Mouse (Mus musculus) lung, embryonic 16.5 days (tissue): ENCODE results near the gene Fundc1. TPM values are rescaled to one million over a fixed set of nuclear protein-coding genes. Genes with fewer than 3 reads are reported as not detected.
"Not testable (repeated sequence)": the region's sequence is repeated elsewhere in the genome, so short reads cannot be mapped to it uniquely, and the experiment has no call there.

ENCODE experiments used
- ATAC-seq: fragments of 200-750 bp; cut with Nextera tagmentation; 2 replicates; pipeline ENCODE4 v1.8.0; 2017; ENCODE audit warnings: low read depth, mild to moderate bottlenecking, moderate library complexity
- H3K27ac ChIP-seq: fragments of 300-500 bp; sonication (generic); 2 replicates; pipeline ENCODE4 v1.5.1; 2014; ENCODE audit warnings: mild to moderate bottlenecking, control low read depth, low read length
- H3K27me3 ChIP-seq: fragments of 300-500 bp; sonication (generic); 2 replicates; pipeline ENCODE4 v1.6.1; 2014; ENCODE audit warnings: low read depth, low read length, mixed read lengths; ENCODE audit not compliant: control insufficient read depth, insufficient read depth
- H3K36me3 ChIP-seq: fragments of 300-500 bp; sonication (generic); 2 replicates; pipeline ENCODE4 v1.6.1; 2014; ENCODE audit warnings: low read length; ENCODE audit not compliant: control insufficient read depth, insufficient read depth
- H3K4me1 ChIP-seq: fragments of 300-500 bp; sonication (generic); replicated peaks from 2 replicates; pipeline ENCODE4 v1.6.1; 2014; ENCODE audit warnings: low read length, mixed read lengths; ENCODE audit not compliant: control insufficient read depth, insufficient read depth
- H3K4me2 ChIP-seq: fragments of 300-500 bp; sonication (generic); 2 replicates; pipeline ENCODE4 v1.6.1; 2014; ENCODE audit warnings: low read depth, low read length, control low read depth
- H3K4me3 ChIP-seq: fragments of 300-500 bp; sonication (generic); 2 replicates; pipeline ENCODE4 v1.5.1; 2014; ENCODE audit warnings: mild to moderate bottlenecking, low read length, control low read depth
- H3K9ac ChIP-seq: fragments of 300-500 bp; sonication (generic); 2 replicates; pipeline ENCODE4 v1.6.1; 2014; ENCODE audit warnings: low read length, control low read depth
- H3K9me3 ChIP-seq: fragments of 300-500 bp; sonication (generic); 2 replicates; pipeline ENCODE4 v1.6.1; 2016; ENCODE audit warnings: low read length; ENCODE audit not compliant: control insufficient read depth
- WGBS: fragments of 180-500 bp; shearing (Covaris S2); extraction: QIAGEN DNeasy Blood & Tissue Kit; methylation state at CpG from one replicate; pipeline ENCODE4 v1.1.7; 2014; 5-methylcytosine and 5-hydroxymethylcytosine counted together
- polyA plus RNA-seq: library from polyadenylated mRNA; unstranded; fragments of >200 nt; fragmentation: Nextera tagmentation; extraction: Ambion mirVana; gene quantifications from 2 replicates; pipeline ENCODE4 v1.2.1, GENCODE M21; 2015

The Fundc1 gene
- polyA plus RNA-seq, 1 experiment from 2014 or later = 74.8 TPM

DNA sequence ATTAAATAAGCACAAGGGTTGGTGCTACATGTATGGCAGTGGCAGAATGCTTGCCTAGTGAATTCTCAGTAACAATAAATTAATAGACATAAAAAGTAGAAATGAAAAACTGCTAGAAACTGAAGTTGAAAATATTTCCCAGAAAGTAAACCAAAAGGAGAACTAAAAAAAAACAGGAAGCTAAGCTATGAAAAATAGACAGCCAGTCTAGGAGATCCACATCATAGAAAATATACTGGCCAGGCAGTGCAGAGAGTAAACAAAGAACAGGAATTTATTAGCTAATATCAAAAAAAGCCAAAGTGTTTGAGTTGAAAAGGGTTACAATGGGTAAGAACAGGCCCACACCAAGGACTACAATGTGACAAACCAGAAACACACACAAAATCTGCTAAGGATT is 7.4 kb downstream of the Fundc1 start:
- no peaks in the 10 kb centered on the region for H3K4me1 ChIP-seq
- no peak for ATAC-seq
- H3K27ac ChIP-seq = no peak overlapping the region
- no peak overlapping the region for H3K9ac ChIP-seq
- no peak overlapping the region for H3K4me2 ChIP-seq
- H3K27me3 ChIP-seq = no peaks in the 10 kb centered on the region
- no peaks in the 10 kb centered on the region; the same call in 1 of the 2 replicates for H3K36me3 ChIP-seq
- H3K4me3 ChIP-seq = no peak overlapping the region
- H3K9me3 ChIP-seq = no peaks in the 10 kb centered on the region

DNA sequence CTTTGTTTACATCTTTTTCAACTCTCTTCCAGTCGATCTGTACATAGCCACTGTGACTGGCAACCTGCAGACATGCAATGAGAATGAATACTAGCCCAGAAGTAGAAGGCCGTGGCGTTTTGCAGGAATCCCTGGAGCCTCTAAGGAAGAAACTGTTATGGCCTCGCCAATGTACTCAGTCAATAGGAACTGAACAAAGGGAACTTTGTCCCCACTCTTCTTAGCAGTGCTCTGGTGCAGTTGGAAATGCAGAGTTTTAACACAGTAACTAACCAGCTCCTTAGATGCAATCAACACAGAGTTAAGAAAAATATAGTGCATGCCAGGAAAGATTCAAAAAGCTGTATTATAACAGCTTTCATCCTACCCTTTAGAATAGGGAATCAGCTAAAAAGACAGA is 13.4 kb downstream of the Fundc1 start:
- ATAC-seq = no peak
- H3K9ac ChIP-seq = no peak overlapping the region
- H3K4me1 ChIP-seq = no peaks in the 10 kb centered on the region
- 44% methylated on average over 4 of the region's 4 CpGs for WGBS
- H3K27me3 ChIP-seq = no peaks in the 10 kb centered on the region
- H3K4me2 ChIP-seq = no peak overlapping the region
- H3K4me3 ChIP-seq = no peak overlapping the region
- no peaks in the 10 kb centered on the region for H3K9me3 ChIP-seq
- H3K27ac ChIP-seq = no peak overlapping the region
- no peaks in the 10 kb centered on the region for H3K36me3 ChIP-seq

DNA sequence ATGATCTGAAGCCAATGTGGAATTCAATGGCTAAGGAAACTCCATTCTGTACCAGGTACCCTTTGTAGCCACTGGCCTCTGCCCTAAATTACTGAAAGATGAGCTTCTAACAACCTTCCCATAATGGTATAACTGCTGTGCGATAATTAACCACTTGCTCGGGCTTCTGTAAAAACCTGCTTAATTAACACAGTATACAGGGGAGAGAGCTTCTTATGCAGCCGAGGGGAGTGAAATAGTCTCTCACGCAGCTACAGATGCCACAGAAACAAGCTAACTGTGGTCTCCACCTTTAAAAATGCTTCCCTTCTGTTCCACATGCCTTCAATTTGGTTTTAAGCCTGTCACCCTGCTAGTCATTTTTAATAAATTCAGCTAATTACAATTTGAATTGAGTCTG is 17.6 kb downstream of the Fundc1 start:
- Histone ChIP-seq H3K27ac (no peak overlapping the region), H3K27me3 (no peaks in the 10 kb centered on the region), H3K4me2 (no peak overlapping the region), H3K9ac (no peak overlapping the region), H3K9me3 (no peaks in the 10 kb centered on the region), H3K4me3 (no peak overlapping the region), H3K36me3 (no peaks in the 10 kb centered on the region), H3K4me1 (no peaks in the 10 kb centered on the region)
- ATAC-seq = no peak
- WGBS = 88% methylated on average over 4 of the region's 4 CpGs

DNA sequence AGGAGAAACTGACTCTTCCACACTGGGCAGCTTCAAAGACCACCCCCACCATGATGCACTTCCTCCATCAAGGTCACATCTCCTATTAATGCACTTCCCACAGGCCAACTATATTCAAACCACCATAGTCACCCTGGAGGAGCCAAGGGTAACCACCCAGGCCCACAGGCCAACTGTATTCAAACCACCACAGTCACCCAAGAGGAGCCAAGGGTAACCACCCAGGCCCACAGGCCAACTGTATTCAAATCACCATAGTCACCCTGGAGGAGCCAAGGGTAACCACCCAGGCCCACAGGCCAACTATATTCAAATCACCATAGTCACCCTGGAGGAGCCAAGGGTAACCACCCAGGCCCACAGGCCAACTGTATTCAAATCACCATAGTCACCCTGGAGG is 20.5 kb downstream of the Fundc1 start:
- H3K36me3 ChIP-seq, ATAC-seq, H3K9ac ChIP-seq, H3K4me2 ChIP-seq, H3K4me3 ChIP-seq, H3K27ac ChIP-seq, H3K27me3 ChIP-seq, H3K4me1 ChIP-seq, H3K9me3 ChIP-seq: not testable (repeated sequence)

DNA sequence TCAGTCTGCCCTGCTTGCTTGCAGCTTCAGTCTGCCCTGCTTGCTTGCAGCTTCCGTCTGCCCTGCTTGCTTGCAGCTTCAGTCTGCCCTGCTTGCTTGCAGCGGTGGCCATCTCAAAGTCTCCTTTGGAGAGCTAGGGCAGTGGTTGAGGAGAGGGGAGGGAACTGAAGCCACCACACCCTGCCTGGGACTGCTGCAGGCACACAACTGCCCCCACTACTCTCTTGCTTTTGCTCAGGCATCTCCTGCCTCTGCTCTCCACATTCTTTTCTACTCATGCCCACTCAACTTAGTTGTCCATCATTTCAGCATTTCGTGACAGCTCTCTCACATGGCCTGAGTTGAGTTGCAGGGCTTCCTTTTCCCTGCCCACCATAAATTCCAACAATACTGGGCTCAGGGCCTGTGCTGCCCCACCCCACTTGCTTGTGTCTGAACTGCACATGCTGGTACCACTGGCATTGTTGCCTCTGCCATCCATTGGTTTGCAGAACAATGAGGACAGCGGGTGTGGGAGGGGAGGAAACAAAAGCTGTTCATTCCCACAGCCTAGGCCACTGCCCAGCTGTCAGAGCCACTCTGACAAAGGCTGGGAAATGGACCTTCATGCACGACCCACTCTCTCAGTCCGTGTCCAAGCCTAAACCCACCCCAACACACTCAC is 24.9 kb downstream of the Fundc1 start:
- Histone ChIP-seq H3K27ac (peak overlapping the region; percentile 57), H3K4me1 (no peaks in the 10 kb centered on the region), H3K27me3 (no peaks in the 10 kb centered on the region), H3K4me3 (no peak overlapping the region), H3K36me3 (no peaks in the 10 kb centered on the region), H3K4me2 (no peak overlapping the region), H3K9ac (no peak overlapping the region), H3K9me3 (no peaks in the 10 kb centered on the region)
- 24% methylated on average over 6 of the region's 6 CpGs for WGBS
- ATAC-seq = peak; percentile 78

DNA sequence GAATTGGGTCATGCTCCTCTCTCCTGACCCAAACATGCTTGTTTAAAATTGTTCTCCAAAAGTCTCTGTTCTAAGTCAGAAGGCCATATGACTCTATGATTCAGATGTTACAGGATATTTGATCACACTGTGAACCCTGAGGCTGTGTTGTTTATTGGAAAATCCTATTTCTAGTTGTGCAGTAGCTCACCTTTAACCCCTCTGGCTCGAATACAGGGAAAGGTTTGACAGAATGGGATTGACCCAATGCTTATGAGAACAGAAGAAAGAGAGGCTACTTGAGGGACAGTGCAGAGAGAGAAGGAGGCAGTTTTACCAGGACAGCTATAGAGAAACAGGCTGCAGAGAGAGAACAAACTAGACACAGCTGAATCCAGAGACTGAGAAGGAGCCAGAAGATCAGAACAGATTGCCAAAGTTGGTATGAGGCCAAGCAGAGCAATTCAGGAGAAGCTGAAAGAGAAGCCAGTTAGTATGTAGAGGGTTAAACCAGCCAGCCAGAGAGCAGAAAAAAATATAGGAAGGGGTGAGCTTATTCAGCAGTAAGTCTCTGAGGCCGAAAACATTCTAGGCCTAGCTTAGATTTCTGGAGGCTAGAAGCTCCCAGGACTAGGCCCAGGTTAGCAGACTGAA is 27.1 kb downstream of the Fundc1 start:
- no peaks in the 10 kb centered on the region for H3K4me1 ChIP-seq
- WGBS = 10% methylated on average over 2 of the region's 2 CpGs

DNA sequence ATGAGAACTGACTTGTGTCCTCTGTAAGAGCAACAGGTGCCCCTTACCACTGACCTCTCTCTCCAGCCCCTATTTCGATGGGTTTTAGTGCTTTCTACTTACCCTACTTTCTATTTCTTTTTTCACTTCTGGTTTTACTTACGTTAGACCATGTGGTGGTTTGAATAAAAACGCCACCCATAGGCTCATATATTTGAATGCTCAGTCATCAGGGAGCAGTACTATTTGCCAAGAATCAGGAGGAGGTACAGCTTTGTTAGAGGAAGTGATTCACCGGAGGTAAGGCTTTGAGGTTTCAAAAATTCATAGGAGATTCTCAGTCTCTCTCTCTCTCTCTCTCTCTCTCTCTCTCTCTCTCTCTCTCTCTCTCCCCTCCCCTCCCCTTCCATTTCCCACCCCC is 34.4 kb downstream of the Fundc1 start:
- Histone ChIP-seq H3K9ac (no peak overlapping the region), H3K27ac (no peak overlapping the region), H3K4me2 (no peak overlapping the region), H3K4me3 (no peak overlapping the region), H3K27me3 (no peaks in the 10 kb centered on the region), H3K4me1 (no peaks in the 10 kb centered on the region), H3K9me3 (no peaks in the 10 kb centered on the region), H3K36me3 (no peaks in the 10 kb centered on the region)
- ATAC-seq = no peak
- WGBS = 84% methylated on average over 4 of the region's 4 CpGs

More for the DNA sequence above, 27.1 kb downstream of the Fundc1 start:
- H3K4me2 ChIP-seq = no peak overlapping the region
- H3K9me3 ChIP-seq = no peaks in the 10 kb centered on the region
- H3K27ac ChIP-seq = peak overlapping the region; percentile 59
- ATAC-seq = peak; percentile 24; the same call in 1 of the 2 replicates
- H3K4me3 ChIP-seq = no peak overlapping the region
- no peaks in the 10 kb centered on the region for H3K36me3 ChIP-seq
- H3K9ac ChIP-seq = no peak overlapping the region
- no peaks in the 10 kb centered on the region for H3K27me3 ChIP-seq

DNA sequence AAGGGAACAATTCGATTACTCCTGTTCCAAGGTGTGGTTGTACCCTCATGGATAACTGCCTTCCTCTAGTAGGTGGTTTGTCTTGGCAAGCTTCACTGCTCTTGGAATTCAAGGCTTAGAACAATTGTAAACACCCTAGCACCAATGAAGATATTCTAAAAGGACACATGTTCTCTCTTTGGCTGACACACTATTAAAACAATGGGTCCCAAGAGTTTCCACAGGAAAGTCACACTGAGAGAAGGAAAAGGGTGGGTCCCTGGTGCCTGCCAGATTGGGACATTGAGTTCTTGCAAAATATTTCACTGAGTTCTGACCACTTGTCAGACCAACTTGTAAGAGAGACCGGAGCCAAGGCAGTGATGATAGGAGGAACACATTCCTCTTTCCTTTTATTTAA is 45.1 kb downstream of the Fundc1 start:
- 66% methylated on average over 2 of the region's 2 CpGs for WGBS
- H3K9ac ChIP-seq = no peak overlapping the region

DNA sequence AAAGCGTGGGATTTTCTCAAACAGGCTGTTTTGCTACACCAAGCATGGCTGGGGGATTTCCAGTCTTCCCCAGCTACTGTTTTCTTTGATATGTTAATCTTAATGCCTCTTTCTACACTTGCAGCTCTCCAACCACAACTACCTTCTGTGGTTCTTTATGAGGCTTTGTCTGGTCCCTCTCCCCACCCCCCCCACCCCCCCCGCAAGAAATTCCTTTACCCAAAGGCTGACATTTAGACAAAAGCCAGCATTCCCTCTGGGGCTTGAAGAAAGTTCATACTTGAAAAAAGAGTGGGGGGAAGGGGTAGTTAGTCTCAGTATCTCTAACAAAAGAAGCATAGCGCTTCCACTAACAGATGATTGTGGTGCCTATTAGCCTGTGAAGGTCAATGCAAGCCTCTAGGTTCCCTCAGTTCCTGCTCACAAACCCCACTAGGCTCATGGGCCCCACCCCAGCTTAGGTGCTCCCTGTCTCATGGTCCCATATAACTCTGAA is 50.9 kb downstream of the Fundc1 start:
- Histone ChIP-seq H3K9ac (no peak overlapping the region), H3K4me3 (no peak overlapping the region), H3K4me1 (no peaks in the 10 kb centered on the region), H3K27me3 (no peaks in the 10 kb centered on the region), H3K4me2 (no peak overlapping the region), H3K27ac (no peak overlapping the region), H3K36me3 (no peaks in the 10 kb centered on the region), H3K9me3 (no peaks in the 10 kb centered on the region)
- ATAC-seq = no peak
- WGBS = 30% methylated on average over 3 of the region's 3 CpGs

More for the DNA sequence above, 45.1 kb downstream of the Fundc1 start:
- Histone ChIP-seq H3K36me3 (no peaks in the 10 kb centered on the region), H3K4me1 (no peaks in the 10 kb centered on the region), H3K4me2 (no peak overlapping the region), H3K4me3 (no peak overlapping the region), H3K27ac (no peak overlapping the region), H3K27me3 (no peaks in the 10 kb centered on the region), H3K9me3 (no peaks in the 10 kb centered on the region)
- no peak for ATAC-seq
